Mouse (Mus musculus) heart, adult 2 months (tissue): ENCODE measurements around the gene Slc35f3.

Experiments used
- CTCF ChIP-seq: fragments of 200-600 bp; IDR thresholded peaks from 2 replicates; pipeline ENCODE4 v1.8.1; 2022; ENCODE audit warnings: antibody characterized with exemption, mild to moderate bottlenecking, moderate library complexity
- EP300 ChIP-seq: fragments of 200-500 bp; IDR thresholded peaks from 2 replicates; pipeline ENCODE4 v1.6.1; 2011; ENCODE audit warnings: low read depth, low read length, control low read depth; ENCODE audit not compliant: insufficient read depth

GRCm38 (mm10) chr8:126395917-126396316, 97.6 kb downstream of the Slc35f3 start:
- TF ChIP-seq CTCF, result no peak
- no peak for TF ChIP-seq EP300
